Mouse (Mus musculus): Measurements from ENCODE around the gene Plin5. TPM values are rescaled to one million over a fixed set of nuclear protein-coding genes. Genes with fewer than 3 reads are reported as not detected.
"Not testable (repeated sequence)": the region's sequence is repeated elsewhere in the genome, so short reads cannot be mapped to it uniquely, and the experiment has no call there.

Gene Plin5
- polyA plus RNA-seq, 1 experiment from 2014 or later = 9.7 TPM

GRCm38 (mm10) chr17:56074097-56074826 lies 43.1 kb downstream of the Plin5 start:
- H3K4me1 ChIP-seq (ENCODE audit: control insufficient read depth, low read depth, low read length) = peaks cover 25% of the 10 kb centered on the region
- H3K4me2 ChIP-seq (ENCODE audit: low read depth, low read length) = peak overlapping the region; percentile 98
- peak overlapping the region; percentile 76 for H3K9ac ChIP-seq (ENCODE audit: low read depth, low read length)
- WGBS (ENCODE audit: insufficient replicate concordance) = 7% methylated on average over 22 of the region's 22 CpGs
- peak overlapping the region; percentile 86 for H3K4me3 ChIP-seq (ENCODE audit: low read depth, low read length)
- ATAC-seq (ENCODE audit: low read depth) = peak; percentile 17
- peak overlapping the region; percentile 99 for H3K27ac ChIP-seq (ENCODE audit: low read length)
- no peaks in the 10 kb centered on the region for H3K27me3 ChIP-seq (ENCODE audit: control insufficient read depth, insufficient read depth, low read depth, low read length)
- H3K9me3 ChIP-seq (replicated peaks; ENCODE audit: control insufficient read depth, low read length) = no peaks in the 10 kb centered on the region
- peaks cover 17% of the 10 kb centered on the region for H3K36me3 ChIP-seq (ENCODE audit: control insufficient read depth, insufficient read depth)

DNA sequence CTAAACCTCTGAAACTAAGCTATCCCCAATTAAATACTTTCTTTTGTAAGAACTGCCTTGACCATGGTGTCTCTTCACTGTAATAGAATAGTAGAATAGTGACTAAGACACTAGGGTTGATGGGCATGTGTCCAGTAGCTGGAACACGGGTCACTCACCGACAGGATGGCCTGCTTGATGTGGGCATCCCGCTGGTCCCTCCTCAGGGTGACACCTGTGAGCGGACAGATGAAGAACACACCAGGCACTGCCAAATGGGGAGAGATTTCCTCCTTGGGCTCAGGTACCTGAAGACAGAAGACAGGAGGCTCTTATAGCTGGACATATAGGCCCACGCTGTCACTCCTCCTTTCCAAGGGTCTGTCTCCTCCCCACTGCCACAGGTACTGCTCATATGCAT lies 45.2 kb downstream of the Plin5 start:
- no peak overlapping the region for H3K27ac ChIP-seq (ENCODE audit: low read length)
- no peaks in the 10 kb centered on the region for H3K27me3 ChIP-seq (ENCODE audit: control insufficient read depth, insufficient read depth, low read depth, low read length)
- H3K9me3 ChIP-seq (replicated peaks; ENCODE audit: control insufficient read depth, low read length) = no peaks in the 10 kb centered on the region
- H3K4me2 ChIP-seq (ENCODE audit: low read depth, low read length) = no peak overlapping the region
- H3K9ac ChIP-seq (ENCODE audit: low read depth, low read length) = no peak overlapping the region
- WGBS (ENCODE audit: insufficient replicate concordance) = 77% methylated on average over 5 of the region's 5 CpGs
- peaks cover 20% of the 10 kb centered on the region for H3K4me1 ChIP-seq (ENCODE audit: control insufficient read depth, low read depth, low read length)
- no peak for ATAC-seq (ENCODE audit: low read depth)
- peaks cover 37% of the 10 kb centered on the region for H3K36me3 ChIP-seq (ENCODE audit: control insufficient read depth, insufficient read depth)
- H3K4me3 ChIP-seq (ENCODE audit: low read depth, low read length) = no peak overlapping the region

DNA sequence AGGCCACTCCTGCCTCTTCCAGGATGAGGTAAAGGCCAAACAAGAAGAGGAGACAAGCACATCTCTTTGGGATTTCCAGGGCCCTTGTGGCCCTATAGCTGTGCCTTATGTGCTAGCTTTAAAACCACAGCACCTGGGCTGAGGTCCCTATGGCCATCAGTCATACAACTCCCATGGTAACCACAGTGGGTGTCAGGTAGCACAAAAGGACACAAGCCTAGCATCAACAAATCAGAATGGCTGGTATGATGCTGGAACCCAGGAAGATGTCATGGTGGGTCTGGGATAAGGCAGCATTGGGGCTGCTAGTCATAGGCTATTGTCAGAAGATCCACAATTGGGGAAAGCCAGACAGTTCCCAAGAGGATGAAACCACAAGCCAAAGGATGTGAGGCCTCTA lies 46.3 kb downstream of the Plin5 start:
- Histone ChIP-seq H3K4me1 (ENCODE audit: control insufficient read depth, low read depth, low read length) (peaks cover 20% of the 10 kb centered on the region), H3K9me3 (replicated peaks; ENCODE audit: control insufficient read depth, low read length) (no peaks in the 10 kb centered on the region), H3K27ac (ENCODE audit: low read length) (no peak overlapping the region), H3K4me2 (ENCODE audit: low read depth, low read length) (no peak overlapping the region), H3K4me3 (ENCODE audit: low read depth, low read length) (no peak overlapping the region), H3K27me3 (ENCODE audit: control insufficient read depth, insufficient read depth, low read depth, low read length) (no peaks in the 10 kb centered on the region), H3K9ac (ENCODE audit: low read depth, low read length) (no peak overlapping the region), H3K36me3 (ENCODE audit: control insufficient read depth, insufficient read depth) (peaks cover 45% of the 10 kb centered on the region)
- ATAC-seq (ENCODE audit: low read depth) = no peak

GRCm38 (mm10) chr17:56069066-56069465 lies 48.3 kb downstream of the Plin5 start:
- Histone ChIP-seq H3K4me3 (ENCODE audit: low read depth, low read length) (no peak overlapping the region), H3K4me2 (ENCODE audit: low read depth, low read length) (no peak overlapping the region), H3K27ac (ENCODE audit: low read length) (no peak overlapping the region), H3K36me3 (ENCODE audit: control insufficient read depth, insufficient read depth) (peaks cover 64% of the 10 kb centered on the region), H3K9me3 (replicated peaks; ENCODE audit: control insufficient read depth, low read length) (no peaks in the 10 kb centered on the region), H3K9ac (ENCODE audit: low read depth, low read length) (no peak overlapping the region), H3K4me1 (ENCODE audit: control insufficient read depth, low read depth, low read length) (peaks cover 6% of the 10 kb centered on the region), H3K27me3 (ENCODE audit: control insufficient read depth, insufficient read depth, low read depth, low read length) (no peaks in the 10 kb centered on the region)
- 95% methylated on average over 14 of the region's 14 CpGs for WGBS (ENCODE audit: insufficient replicate concordance)
- ATAC-seq (ENCODE audit: low read depth) = no peak

GRCm38 (mm10) chr17:56066451-56066850 lies 50.9 kb downstream of the Plin5 start:
- H3K36me3 ChIP-seq (ENCODE audit: control insufficient read depth, insufficient read depth) = peaks cover 86% of the 10 kb centered on the region
- H3K4me1 ChIP-seq (ENCODE audit: control insufficient read depth, low read depth, low read length) = no peaks in the 10 kb centered on the region
- no peak overlapping the region for H3K4me2 ChIP-seq (ENCODE audit: low read depth, low read length)
- ATAC-seq (ENCODE audit: low read depth) = no peak
- H3K9me3 ChIP-seq (replicated peaks; ENCODE audit: control insufficient read depth, low read length) = no peaks in the 10 kb centered on the region
- no peak overlapping the region for H3K9ac ChIP-seq (ENCODE audit: low read depth, low read length)
- H3K4me3 ChIP-seq (ENCODE audit: low read depth, low read length) = no peak overlapping the region
- H3K27me3 ChIP-seq (ENCODE audit: control insufficient read depth, insufficient read depth, low read depth, low read length) = no peaks in the 10 kb centered on the region
- H3K27ac ChIP-seq (ENCODE audit: low read length) = no peak overlapping the region

DNA sequence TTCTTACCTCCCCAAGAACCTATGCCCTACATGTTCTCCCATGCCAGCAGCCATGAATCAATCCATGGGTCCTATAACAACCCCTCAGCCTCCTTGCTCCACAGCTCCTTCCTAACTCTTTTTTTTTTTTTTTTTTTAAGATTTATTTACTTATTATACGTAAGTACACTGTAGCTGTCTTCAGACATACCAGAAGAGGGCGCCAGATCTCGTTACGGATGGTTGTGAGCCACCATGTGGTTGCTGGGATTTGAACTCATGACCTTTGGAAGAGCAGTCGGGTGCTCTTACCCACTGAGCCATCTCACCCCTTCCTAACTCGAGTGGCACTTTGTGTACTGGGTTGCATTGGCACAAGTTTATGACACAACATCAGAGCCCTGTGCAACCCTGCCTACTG lies 51.7 kb downstream of the Plin5 start:
- not testable (repeated sequence) for H3K9me3 ChIP-seq (replicated peaks; ENCODE audit: control insufficient read depth, low read length); H3K27ac ChIP-seq (ENCODE audit: low read length); H3K4me3 ChIP-seq (ENCODE audit: low read depth, low read length); H3K27me3 ChIP-seq (ENCODE audit: control insufficient read depth, insufficient read depth, low read depth, low read length); H3K9ac ChIP-seq (ENCODE audit: low read depth, low read length); H3K4me2 ChIP-seq (ENCODE audit: low read depth, low read length); ATAC-seq (ENCODE audit: low read depth); H3K4me1 ChIP-seq (ENCODE audit: control insufficient read depth, low read depth, low read length)
- H3K36me3 ChIP-seq (ENCODE audit: control insufficient read depth, insufficient read depth) = peaks cover 91% of the 10 kb centered on the region
- 77% methylated on average over 6 of the region's 6 CpGs for WGBS (ENCODE audit: insufficient replicate concordance)

DNA sequence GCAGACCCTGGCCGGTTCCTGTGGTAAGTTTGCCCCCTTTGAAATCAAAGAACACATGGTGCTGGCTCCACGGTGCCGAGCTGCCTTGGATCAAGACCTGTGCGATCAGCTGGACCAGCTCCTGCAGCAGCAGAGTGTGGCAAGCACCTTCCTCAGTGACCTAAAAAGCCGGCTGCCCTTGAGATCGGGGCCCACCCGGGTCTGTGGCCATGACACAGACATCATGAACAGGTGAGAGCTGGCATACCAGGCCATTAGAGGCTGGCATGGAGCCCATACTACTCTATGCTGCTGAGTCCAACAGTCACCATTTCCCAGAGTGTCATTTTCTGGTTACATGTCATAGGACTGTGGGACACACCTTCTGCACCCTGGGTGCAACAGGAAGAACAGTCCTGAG lies 55.3 kb downstream of the Plin5 start:
- peaks cover 87% of the 10 kb centered on the region for H3K36me3 ChIP-seq (ENCODE audit: control insufficient read depth, insufficient read depth)
- 93% methylated on average over 7 of the region's 7 CpGs for WGBS (ENCODE audit: insufficient replicate concordance)
- H3K27ac ChIP-seq (ENCODE audit: low read length) = no peak overlapping the region
- no peak overlapping the region for H3K9ac ChIP-seq (ENCODE audit: low read depth, low read length)
- no peak overlapping the region for H3K4me3 ChIP-seq (ENCODE audit: low read depth, low read length)
- no peaks in the 10 kb centered on the region for H3K4me1 ChIP-seq (ENCODE audit: control insufficient read depth, low read depth, low read length)
- no peak overlapping the region for H3K4me2 ChIP-seq (ENCODE audit: low read depth, low read length)
- no peak for ATAC-seq (ENCODE audit: low read depth)
- H3K27me3 ChIP-seq (ENCODE audit: control insufficient read depth, insufficient read depth, low read depth, low read length) = no peaks in the 10 kb centered on the region
- H3K9me3 ChIP-seq (replicated peaks; ENCODE audit: control insufficient read depth, low read length) = no peaks in the 10 kb centered on the region

Other genes starting within 250 kb of the Plin5 start
- gene Zfp119a, start 238.7 kb downstream of the Plin5 start, polyA plus RNA-seq (2015; fragmentation: Nextera tagmentation; extraction: Ambion mirVana) = 2.8 and 2.9 TPM in 2 replicates
- 6.1 and 7.2 TPM in 2 replicates for gene Zfp959, start 225.5 kb downstream of the Plin5 start, polyA plus RNA-seq (2015; fragmentation: Nextera tagmentation; extraction: Ambion mirVana)
- gene Zfp119b, start 168.1 kb downstream of the Plin5 start, polyA plus RNA-seq (2015; fragmentation: Nextera tagmentation; extraction: Ambion mirVana) = 2.5 and 2.8 TPM in 2 replicates
- gene Ebi3, start 165.0 kb downstream of the Plin5 start, polyA plus RNA-seq (2015; fragmentation: Nextera tagmentation; extraction: Ambion mirVana) = 7.6 and 9.8 TPM in 2 replicates
- 7.2 and 7.5 TPM in 2 replicates for gene Yju2, start 158.5 kb downstream of the Plin5 start, polyA plus RNA-seq (2015; fragmentation: Nextera tagmentation; extraction: Ambion mirVana)
- 0.09 and 0.18 TPM in 2 replicates for gene Shd, start 147.1 kb downstream of the Plin5 start, polyA plus RNA-seq (2015; fragmentation: Nextera tagmentation; extraction: Ambion mirVana)
- 0.22 and 0.26 TPM in 2 replicates for gene Fsd1, start 131.1 kb downstream of the Plin5 start, polyA plus RNA-seq (2015; fragmentation: Nextera tagmentation; extraction: Ambion mirVana)
- gene Stap2, start 112.0 kb downstream of the Plin5 start, polyA plus RNA-seq (2015; fragmentation: Nextera tagmentation; extraction: Ambion mirVana) = 3.5 and 4.5 TPM in 2 replicates
- 14.9 and 16.2 TPM in 2 replicates for gene Mpnd, start 111.9 kb downstream of the Plin5 start, polyA plus RNA-seq (2015; fragmentation: Nextera tagmentation; extraction: Ambion mirVana)
- gene Sh3gl1, start 81.0 kb downstream of the Plin5 start, polyA plus RNA-seq (2015; fragmentation: Nextera tagmentation; extraction: Ambion mirVana) = 44.9 and 46.0 TPM in 2 replicates
- gene Chaf1a, start 77.2 kb downstream of the Plin5 start, polyA plus RNA-seq (2015; fragmentation: Nextera tagmentation; extraction: Ambion mirVana) = 14.5 TPM in 2 replicates
- gene Ubxn6, start 42.6 kb downstream of the Plin5 start, polyA plus RNA-seq (2015; fragmentation: Nextera tagmentation; extraction: Ambion mirVana) = 14.1 and 15.3 TPM in 2 replicates
- gene Hdgfl2, start 38.0 kb downstream of the Plin5 start, polyA plus RNA-seq (2015; fragmentation: Nextera tagmentation; extraction: Ambion mirVana) = 36.1 and 37.2 TPM in 2 replicates
- 0.05 and 0.13 TPM in 2 replicates for gene Plin4, start 7.8 kb downstream of the Plin5 start, polyA plus RNA-seq (2015; fragmentation: Nextera tagmentation; extraction: Ambion mirVana)
- gene Lrg1, start 4.4 kb upstream of the Plin5 start, polyA plus RNA-seq (2015; fragmentation: Nextera tagmentation; extraction: Ambion mirVana) = 4.3 and 6.2 TPM in 2 replicates
- gene Sema6b, start 22.7 kb upstream of the Plin5 start, polyA plus RNA-seq (2015; fragmentation: Nextera tagmentation; extraction: Ambion mirVana) = 0.81 and 1.3 TPM in 2 replicates
- 3.4 and 4.1 TPM in 2 replicates for gene Tnfaip8l1, start 44.9 kb upstream of the Plin5 start, polyA plus RNA-seq (2015; fragmentation: Nextera tagmentation; extraction: Ambion mirVana)
- gene Mydgf, start 66.3 kb upstream of the Plin5 start, polyA plus RNA-seq (2015; fragmentation: Nextera tagmentation; extraction: Ambion mirVana) = 56.2 and 56.4 TPM in 2 replicates
- 19.9 and 23.5 TPM in 2 replicates for gene Dpp9, start 101.3 kb upstream of the Plin5 start, polyA plus RNA-seq (2015; fragmentation: Nextera tagmentation; extraction: Ambion mirVana)
- gene Fem1a, start 139.2 kb upstream of the Plin5 start, polyA plus RNA-seq (2015; fragmentation: Nextera tagmentation; extraction: Ambion mirVana) = 5.2 and 5.7 TPM in 2 replicates
- gene Ticam1, start 159.2 kb upstream of the Plin5 start, polyA plus RNA-seq (2015; fragmentation: Nextera tagmentation; extraction: Ambion mirVana) = 3.4 and 4.2 TPM in 2 replicates
- 35.9 and 37.6 TPM in 2 replicates for gene Plin3, start 175.3 kb upstream of the Plin5 start, polyA plus RNA-seq (2015; fragmentation: Nextera tagmentation; extraction: Ambion mirVana)
- not detected in 2 replicates for gene Arrdc5, start 182.7 kb upstream of the Plin5 start, polyA plus RNA-seq (2015; fragmentation: Nextera tagmentation; extraction: Ambion mirVana)
- 86.0 and 89.7 TPM in 2 replicates for gene Uhrf1, start 185.7 kb upstream of the Plin5 start, polyA plus RNA-seq (2015; fragmentation: Nextera tagmentation; extraction: Ambion mirVana)
- 6.3 and 7.0 TPM in 2 replicates for gene Kdm4b, start 208.5 kb upstream of the Plin5 start, polyA plus RNA-seq (2015; fragmentation: Nextera tagmentation; extraction: Ambion mirVana)

Measured in liver, embryonic 16.5 days (tissue).